Mouse (Mus musculus) cerebellum, postnatal 14 days (tissue): ENCODE data around the gene Cfap61.
"Not testable (repeated sequence)": the region's sequence is repeated elsewhere in the genome, so short reads cannot be mapped to it uniquely, and the experiment has no call there.

ENCODE experiments used
- DNase-seq, 2 experiments: peaks; one replicate each; pipeline ENCODE4 v3.0.0; 2021; ENCODE audit warnings: mixed read lengths in 2 of 2

Gene Cfap61

GRCm38 (mm10) chr2:145934339-145935231 lies at the start of gene Cfap61, which contains the start of gene Crnkl1:
Gene Cfap61 (plus strand): TSS chr2:145934784.
Gene Crnkl1 (minus strand): TSS chr2:145935014.
- peak; percentile 94 to 96 for DNase-seq

- DNase-seq = no peak
Measured at GRCm38 (mm10) chr2:145884913-145885785, 49.4 kb upstream of the Cfap61 start.

- peak in 1 of 2 experiments; percentile 26 for DNase-seq
Measured at GRCm38 (mm10) chr2:145887937-145888765, 46.4 kb upstream of the Cfap61 start.

- DNase-seq = no peak
Measured at GRCm38 (mm10) chr2:145888766-145889480, 45.7 kb upstream of the Cfap61 start.

- no peak for DNase-seq
Measured at GRCm38 (mm10) chr2:145890571-145890970, 44.0 kb upstream of the Cfap61 start.

- DNase-seq = no peak
Measured at GRCm38 (mm10) chr2:145893756-145894155, 40.8 kb upstream of the Cfap61 start.

GRCm38 (mm10) chr2:145898106-145898505 lies 36.5 kb upstream of the Cfap61 start:
- DNase-seq = peak; percentile 36 to 50

- not testable (repeated sequence) for DNase-seq
Measured at GRCm38 (mm10) chr2:145900318-145900717, 34.3 kb upstream of the Cfap61 start.

- DNase-seq = no peak
Measured at GRCm38 (mm10) chr2:145901861-145902260, 32.7 kb upstream of the Cfap61 start, which contains the start of gene Naa20. Gene Naa20 (plus strand): TSS chr2:145902099.

- DNase-seq = peak; percentile 94 to 95
Measured at GRCm38 (mm10) chr2:145903061-145903901, 31.3 kb upstream of the Cfap61 start.

- DNase-seq = no peak
Measured at GRCm38 (mm10) chr2:145903983-145904616, 30.5 kb upstream of the Cfap61 start.

GRCm38 (mm10) chr2:145905156-145905555 lies 29.4 kb upstream of the Cfap61 start:
- no peak for DNase-seq

- not testable (repeated sequence) for DNase-seq
Measured at GRCm38 (mm10) chr2:145905884-145906283, 28.7 kb upstream of the Cfap61 start.

GRCm38 (mm10) chr2:145920941-145921650 lies 13.5 kb upstream of the Cfap61 start:
- no peak for DNase-seq

GRCm38 (mm10) chr2:145936975-145937374 lies 2.4 kb downstream of the Cfap61 start:
- DNase-seq = no peak

GRCm38 (mm10) chr2:145941403-145941802 lies 6.8 kb downstream of the Cfap61 start:
- no peak for DNase-seq

GRCm38 (mm10) chr2:145944286-145944685 lies 9.7 kb downstream of the Cfap61 start:
- DNase-seq = no peak

- no peak for DNase-seq
Measured at GRCm38 (mm10) chr2:145948402-145948954, 13.9 kb downstream of the Cfap61 start.

GRCm38 (mm10) chr2:145949475-145950068 lies 15.0 kb downstream of the Cfap61 start:
- DNase-seq = no peak
